Mouse (Mus musculus): ENCODE data around the gene Cyp4a10. TPM values are rescaled to one million over a fixed set of nuclear protein-coding genes. Genes with fewer than 3 reads are reported as not detected.

Cyp4a10 gene
- total and polyA plus RNA-seq, 3 experiments: not detected

- no peak overlapping the region for H3K4me2 ChIP-seq (ENCODE audit: insufficient read depth, low read depth, poor library complexity, severe bottlenecking)
- H3K27ac ChIP-seq (ENCODE audit: insufficient read depth, low read depth): no peak overlapping the region
- in situ Hi-C loops (cut with MboI; ENCODE audit: low pct_ligation_motif_present, low pct_unique_long_range_greater_than_20kb, low sequenced_read_pairs): no loop called here
- no peak for DNase-seq (ENCODE audit: extremely low read depth)
- no peaks in the 10 kb centered on the region for H3K36me3 ChIP-seq (replicated peaks in 1 of 2; ENCODE audit: control insufficient read depth in 1 of 2, insufficient read depth in 1 of 2, low read length in 1 of 2)
- TF ChIP-seq NELFE (IDR thresholded peaks at IDR 0.05; ENCODE audit: low read depth, low read length) (no peak), ZKSCAN1 (IDR thresholded peaks at IDR 0.05; ENCODE audit: borderline replicate concordance, low read depth, low read length) (no peak), TCF12 (IDR thresholded peaks at IDR 0.05; ENCODE audit: low read depth, low read length) (no peak), POLR2A (IDR thresholded peaks at IDR 0.05; ENCODE audit: low read depth, low read length) (no peak), HCFC1 (IDR thresholded peaks at IDR 0.05; ENCODE audit: low read depth, low read length) (no peak), ETS1 (conservative IDR thresholded peaks at IDR 0.05; ENCODE audit: low read depth, low read length) (no peak), SMC3 (IDR thresholded peaks at IDR 0.05; ENCODE audit: low read depth, low read length) (no peak), UBTF (IDR thresholded peaks at IDR 0.05; ENCODE audit: low read depth, low read length) (no peak), CTCF (conservative IDR thresholded peaks at IDR 0.05 in 1 of 2, IDR thresholded peaks at IDR 0.05 in 1 of 2; ENCODE audit: low read depth in 2 of 2, low read length in 2 of 2) (no peak)
- dilution Hi-C loops (cut with MboI; ENCODE audit: extremely low pct_ligation_motif_present, extremely low pct_unique_long_range_greater_than_20kb, low sequenced_read_pairs): no loop called here
- H3K9me3 ChIP-seq (replicated peaks; ENCODE audit: low read length): no peaks in the 10 kb centered on the region
- H3K4me1 ChIP-seq (ENCODE audit: control insufficient read depth in 1 of 2, insufficient read depth in 2 of 2): no peaks in the 10 kb centered on the region
- H3K79me2 ChIP-seq (replicated peaks; ENCODE audit: control insufficient read depth, extremely low read depth, insufficient read depth, poor library complexity, severe bottlenecking): no peaks in the 10 kb centered on the region
- H3K4me3 ChIP-seq (replicated peaks in 1 of 3; ENCODE audit: low read depth in 2 of 3, low read length in 2 of 3, poor library complexity in 1 of 3): no peak overlapping the region
- peaks cover 21% of the 10 kb centered on the region for H3K27me3 ChIP-seq (replicated peaks)
- no peak overlapping the region for H3K9ac ChIP-seq (ENCODE audit: insufficient read depth, low read depth)
Observed at GRCm38 (mm10) chr4:115552726-115553125, 34.7 kb downstream of the Cyp4a10 start.

GRCm38 (mm10) chr4:115555513-115555912 is 37.4 kb downstream of the Cyp4a10 start:
- no peaks in the 10 kb centered on the region for H3K79me2 ChIP-seq (replicated peaks; ENCODE audit: control insufficient read depth, extremely low read depth, insufficient read depth, poor library complexity, severe bottlenecking)
- no peak overlapping the region for H3K4me2 ChIP-seq (ENCODE audit: insufficient read depth, low read depth, poor library complexity, severe bottlenecking)
- peaks cover 16% of the 10 kb centered on the region for H3K27me3 ChIP-seq (replicated peaks)
- H3K9ac ChIP-seq (ENCODE audit: insufficient read depth, low read depth): no peak overlapping the region
- DNase-seq (ENCODE audit: extremely low read depth): no peak
- H3K4me1 ChIP-seq (ENCODE audit: control insufficient read depth in 1 of 2, insufficient read depth in 2 of 2): no peaks in the 10 kb centered on the region
- TF ChIP-seq SMC3 (IDR thresholded peaks at IDR 0.05; ENCODE audit: low read depth, low read length) (no peak), NELFE (IDR thresholded peaks at IDR 0.05; ENCODE audit: low read depth, low read length) (no peak), MAFK (IDR thresholded peaks at IDR 0.05; ENCODE audit: insufficient replicate concordance, low read length) (no peak), USF2 (conservative IDR thresholded peaks at IDR 0.05; ENCODE audit: low read depth, low read length) (no peak), TCF12 (IDR thresholded peaks at IDR 0.05; ENCODE audit: low read depth, low read length) (no peak), ZMIZ1 (IDR thresholded peaks at IDR 0.05; ENCODE audit: low read depth, low read length) (no peak), ZC3H11A (IDR thresholded peaks at IDR 0.05; ENCODE audit: low read depth, low read length) (no peak), SIN3A (IDR thresholded peaks at IDR 0.05; ENCODE audit: low read length) (no peak), USF1 (IDR thresholded peaks at IDR 0.05; ENCODE audit: low read depth, low read length) (no peak), ZNF384 (IDR thresholded peaks at IDR 0.05; ENCODE audit: low read depth, low read length) (no peak), POLR2AphosphoS2 (IDR thresholded peaks at IDR 0.05; ENCODE audit: low read depth, low read length) (no peak), PAX5 (IDR thresholded peaks at IDR 0.05; ENCODE audit: low read length) (no peak), POLR2A (IDR thresholded peaks at IDR 0.05; ENCODE audit: low read depth, low read length) (no peak), HCFC1 (IDR thresholded peaks at IDR 0.05; ENCODE audit: low read depth, low read length) (no peak), CHD1 (IDR thresholded peaks at IDR 0.05; ENCODE audit: low read depth, low read length) (no peak), NRF1 (IDR thresholded peaks at IDR 0.05; ENCODE audit: low read depth, low read length) (no peak), MAX (IDR thresholded peaks at IDR 0.05; ENCODE audit: low read length) (no peak), MAZ (IDR thresholded peaks at IDR 0.05; ENCODE audit: low read depth, low read length) (no peak)
- no peak overlapping the region for H3K27ac ChIP-seq (ENCODE audit: insufficient read depth, low read depth)
- H3K36me3 ChIP-seq (replicated peaks in 1 of 2; ENCODE audit: control insufficient read depth in 1 of 2, insufficient read depth in 1 of 2, low read length in 1 of 2): no peaks in the 10 kb centered on the region
- in situ Hi-C loops (cut with MboI; ENCODE audit: low pct_ligation_motif_present, low pct_unique_long_range_greater_than_20kb, low sequenced_read_pairs) (no loop called here), dilution Hi-C loops (cut with MboI; ENCODE audit: extremely low pct_ligation_motif_present, extremely low pct_unique_long_range_greater_than_20kb, low sequenced_read_pairs) (no loop called here)
- no peak overlapping the region for H3K4me3 ChIP-seq (replicated peaks in 1 of 3; ENCODE audit: low read depth in 2 of 3, low read length in 2 of 3, poor library complexity in 1 of 3)
- no peaks in the 10 kb centered on the region for H3K9me3 ChIP-seq (replicated peaks; ENCODE audit: low read length)
